Mouse (Mus musculus) limb, embryonic 12.5 days (tissue): Measurements from ENCODE around the gene Tpbgl. TPM values are rescaled to one million over a fixed set of nuclear protein-coding genes. Genes with fewer than 3 reads are reported as not detected.

Experiments used
- ATAC-seq: fragments of 200-750 bp; cut with Nextera tagmentation; 2 replicates; pipeline ENCODE4 v1.8.0; 2017; ENCODE audit warnings: low read depth, moderate TSS enrichment; ENCODE audit not compliant: insufficient number of reproducible peaks, insufficient read depth, low FRiP score, low TSS enrichment
- H3K27ac ChIP-seq: fragments of 300-500 bp; sonication (generic); 2 replicates; pipeline ENCODE4 v1.5.1; 2016; ENCODE audit warnings: mild to moderate bottlenecking, moderate library complexity
- H3K27me3 ChIP-seq: fragments of 300-500 bp; sonication (generic); 2 replicates; pipeline ENCODE4 v1.6.1; 2016; ENCODE audit warnings: mild to moderate bottlenecking, moderate library complexity
- H3K36me3 ChIP-seq: fragments of 300-500 bp; sonication (generic); 2 replicates; pipeline ENCODE4 v1.6.1; 2016; ENCODE audit warnings: mild to moderate bottlenecking, moderate library complexity
- H3K4me1 ChIP-seq: fragments of 300-500 bp; sonication (generic); replicated peaks from 2 replicates; pipeline ENCODE4 v1.6.1; 2016
- H3K4me2 ChIP-seq: fragments of 300-500 bp; sonication (generic); 2 replicates; pipeline ENCODE4 v1.6.1; 2016; ENCODE audit warnings: mild to moderate bottlenecking, moderate library complexity
- H3K4me3 ChIP-seq: fragments of 300-500 bp; sonication (generic); replicated peaks from 2 replicates; pipeline ENCODE4 v1.5.1; 2016; ENCODE audit warnings: mild to moderate bottlenecking
- H3K9ac ChIP-seq: fragments of 300-500 bp; sonication (generic); replicated peaks from 2 replicates; pipeline ENCODE4 v1.6.1; 2016; ENCODE audit warnings: mild to moderate bottlenecking, moderate library complexity
- H3K9me3 ChIP-seq: fragments of 300-500 bp; sonication (generic); 2 replicates; pipeline ENCODE4 v1.6.1; 2016; ENCODE audit warnings: mild to moderate bottlenecking, moderate library complexity
- WGBS: fragments of 180-500 bp; shearing (Covaris S2); methylation state at CpG from one replicate; pipeline ENCODE4 v1.1.7; 2016; 5-methylcytosine and 5-hydroxymethylcytosine counted together
- polyA plus RNA-seq: library from polyadenylated mRNA; unstranded; fragments of >200 nt; fragmentation: Nextera tagmentation; extraction: Ambion mirVana; gene quantifications from 2 replicates; pipeline ENCODE4 v1.2.1, GENCODE M21; 2016

The Tpbgl gene
- polyA plus RNA-seq, 1 experiment from 2014 or later, result 0.14 TPM

- no peaks in the 10 kb centered on the region for H3K4me1 ChIP-seq
- peaks cover 70% of the 10 kb centered on the region for H3K36me3 ChIP-seq
- H3K9ac ChIP-seq, result no peak overlapping the region
- 74% methylated on average over 4 of the region's 4 CpGs for WGBS
- H3K4me3 ChIP-seq, result no peak overlapping the region
- no peak overlapping the region for H3K27ac ChIP-seq
- no peaks in the 10 kb centered on the region for H3K9me3 ChIP-seq
- no peak for ATAC-seq
- no peak overlapping the region for H3K4me2 ChIP-seq
- no peaks in the 10 kb centered on the region for H3K27me3 ChIP-seq
These were observed 28.2 kb downstream of the Tpbgl start for GRCm38 (mm10) chr7:99598722-99599121.

- no peak overlapping the region for H3K27ac ChIP-seq
- H3K9me3 ChIP-seq, result no peaks in the 10 kb centered on the region
- H3K4me2 ChIP-seq, result no peak overlapping the region
- no peak overlapping the region for H3K4me3 ChIP-seq
- H3K27me3 ChIP-seq, result no peaks in the 10 kb centered on the region
- H3K36me3 ChIP-seq, result peaks cover 62% of the 10 kb centered on the region
- no peak overlapping the region; the same call in 1 of the 2 replicates for H3K9ac ChIP-seq
- no peak for ATAC-seq
- 84% methylated on average over 15 of the region's 15 CpGs for WGBS
- H3K4me1 ChIP-seq, result no peaks in the 10 kb centered on the region
These were observed 32.8 kb downstream of the Tpbgl start for GRCm38 (mm10) chr7:99593868-99594803.

- WGBS, result 90% methylated on average over 3 of the region's 3 CpGs
- H3K4me2 ChIP-seq, result no peak overlapping the region
- no peak overlapping the region for H3K27ac ChIP-seq
- H3K4me1 ChIP-seq, result no peaks in the 10 kb centered on the region
- H3K4me3 ChIP-seq, result no peak overlapping the region
- H3K9me3 ChIP-seq, result no peaks in the 10 kb centered on the region
- no peaks in the 10 kb centered on the region for H3K27me3 ChIP-seq
- H3K36me3 ChIP-seq, result peaks cover 51% of the 10 kb centered on the region
- no peak for ATAC-seq
- no peak overlapping the region for H3K9ac ChIP-seq
These were observed 34.2 kb downstream of the Tpbgl start for GRCm38 (mm10) chr7:99592669-99593068.

GRCm38 (mm10) chr7:99590646-99591045 is 36.3 kb downstream of the Tpbgl start:
- Histone ChIP-seq H3K4me2 (no peak overlapping the region), H3K36me3 (peaks cover 45% of the 10 kb centered on the region), H3K9me3 (no peaks in the 10 kb centered on the region), H3K4me3 (no peak overlapping the region), H3K27ac (no peak overlapping the region), H3K4me1 (no peaks in the 10 kb centered on the region), H3K9ac (no peak overlapping the region), H3K27me3 (no peaks in the 10 kb centered on the region)
- no peak for ATAC-seq
- 83% methylated on average over 5 of the region's 5 CpGs for WGBS

GRCm38 (mm10) chr7:99590064-99590463 is 36.8 kb downstream of the Tpbgl start:
- WGBS, result 12% methylated on average over 3 of the region's 3 CpGs
- ATAC-seq, result no peak
- Histone ChIP-seq H3K27ac (no peak overlapping the region), H3K4me2 (no peak overlapping the region), H3K36me3 (peaks cover 41% of the 10 kb centered on the region), H3K9ac (no peak overlapping the region), H3K27me3 (no peaks in the 10 kb centered on the region), H3K4me3 (no peak overlapping the region), H3K9me3 (no peaks in the 10 kb centered on the region), H3K4me1 (no peaks in the 10 kb centered on the region)

GRCm38 (mm10) chr7:99585976-99586375 is 40.9 kb downstream of the Tpbgl start:
- Histone ChIP-seq H3K27me3 (peaks cover 4% of the 10 kb centered on the region; the same call in 1 of the 2 replicates), H3K4me2 (no peak overlapping the region), H3K9me3 (no peaks in the 10 kb centered on the region), H3K4me3 (no peak overlapping the region), H3K9ac (no peak overlapping the region), H3K36me3 (peaks cover 8% of the 10 kb centered on the region), H3K4me1 (no peaks in the 10 kb centered on the region), H3K27ac (no peak overlapping the region)
- ATAC-seq, result no peak
- WGBS, result 85% methylated on average over 8 of the region's 8 CpGs

- H3K4me2 ChIP-seq, result no peak overlapping the region
- whole genome bisulfite sequencing, result 85% methylated on average over 5 of the region's 5 CpGs
- H3K4me3 ChIP-seq, result no peak overlapping the region
- no peaks in the 10 kb centered on the region for H3K9me3 ChIP-seq
- no peak overlapping the region for H3K27ac ChIP-seq
- H3K4me1 ChIP-seq, result peaks cover 13% of the 10 kb centered on the region
- H3K36me3 ChIP-seq, result peaks cover 4% of the 10 kb centered on the region; the same call in 1 of the 2 replicates
- H3K9ac ChIP-seq, result no peak overlapping the region; the same call in 1 of the 2 replicates
- ATAC-seq, result no peak
- H3K27me3 ChIP-seq, result peaks cover 11% of the 10 kb centered on the region
These were observed 43.3 kb downstream of the Tpbgl start for GRCm38 (mm10) chr7:99583625-99584024.

GRCm38 (mm10) chr7:99582867-99583266 is 44.0 kb downstream of the Tpbgl start:
- Histone ChIP-seq H3K9ac (no peak overlapping the region), H3K4me3 (no peak overlapping the region), H3K27me3 (peaks cover 11% of the 10 kb centered on the region), H3K4me2 (no peak overlapping the region), H3K36me3 (peaks cover 4% of the 10 kb centered on the region; the same call in 1 of the 2 replicates), H3K9me3 (no peaks in the 10 kb centered on the region), H3K27ac (no peak overlapping the region), H3K4me1 (peaks cover 13% of the 10 kb centered on the region)
- 78% methylated on average over 4 of the region's 4 CpGs for WGBS
- ATAC-seq, result no peak

GRCm38 (mm10) chr7:99582306-99582705 is 44.6 kb downstream of the Tpbgl start:
- Histone ChIP-seq H3K27me3 (peaks cover 11% of the 10 kb centered on the region), H3K4me3 (no peak overlapping the region), H3K9me3 (no peaks in the 10 kb centered on the region), H3K4me1 (peaks cover 13% of the 10 kb centered on the region), H3K4me2 (no peak overlapping the region), H3K36me3 (peaks cover 4% of the 10 kb centered on the region; the same call in 1 of the 2 replicates), H3K27ac (no peak overlapping the region), H3K9ac (no peak overlapping the region)
- no peak for ATAC-seq
- WGBS, result 75% methylated on average over 7 of the region's 7 CpGs

- no peak overlapping the region for H3K9ac ChIP-seq
- H3K4me1 ChIP-seq, result peaks cover 13% of the 10 kb centered on the region
- peak overlapping the region; percentile 43 for H3K4me2 ChIP-seq
- H3K27ac ChIP-seq, result no peak overlapping the region
- H3K36me3 ChIP-seq, result peaks cover 4% of the 10 kb centered on the region; the same call in 1 of the 2 replicates
- ATAC-seq, result no peak
- no peak overlapping the region for H3K4me3 ChIP-seq
- no peaks in the 10 kb centered on the region for H3K9me3 ChIP-seq
- WGBS, result 33% methylated on average over 6 of the region's 6 CpGs
- H3K27me3 ChIP-seq, result peaks cover 11% of the 10 kb centered on the region
These were observed 46.7 kb downstream of the Tpbgl start for GRCm38 (mm10) chr7:99580247-99580646.

GRCm38 (mm10) chr7:99579491-99580190 is 47.3 kb downstream of the Tpbgl start:
- peaks cover 4% of the 10 kb centered on the region; the same call in 1 of the 2 replicates for H3K36me3 ChIP-seq
- peaks cover 13% of the 10 kb centered on the region for H3K4me1 ChIP-seq
- 0 out of 2 replicates have a peak overlapping the region, but pooled peaks have one; percentile 4 for H3K27ac ChIP-seq
- H3K4me2 ChIP-seq, result peak overlapping the region; percentile 43
- 7% methylated on average over 16 of the region's 16 CpGs for WGBS
- peaks cover 11% of the 10 kb centered on the region for H3K27me3 ChIP-seq
- H3K9ac ChIP-seq, result no peak overlapping the region
- ATAC-seq, result no peak
- H3K4me3 ChIP-seq, result no peak overlapping the region; the same call in 1 of the 2 replicates
- no peaks in the 10 kb centered on the region for H3K9me3 ChIP-seq
